Mouse (Mus musculus) spleen, postnatal 10 days (tissue): ENCODE results near the gene Amhr2.

Experiments used
- DNase-seq, 2 experiments: peaks; one replicate each; pipeline ENCODE4 v3.0.0; 2021 to 2022; ENCODE audit warnings: low spot score in 2 of 2

Gene Amhr2

DNA sequence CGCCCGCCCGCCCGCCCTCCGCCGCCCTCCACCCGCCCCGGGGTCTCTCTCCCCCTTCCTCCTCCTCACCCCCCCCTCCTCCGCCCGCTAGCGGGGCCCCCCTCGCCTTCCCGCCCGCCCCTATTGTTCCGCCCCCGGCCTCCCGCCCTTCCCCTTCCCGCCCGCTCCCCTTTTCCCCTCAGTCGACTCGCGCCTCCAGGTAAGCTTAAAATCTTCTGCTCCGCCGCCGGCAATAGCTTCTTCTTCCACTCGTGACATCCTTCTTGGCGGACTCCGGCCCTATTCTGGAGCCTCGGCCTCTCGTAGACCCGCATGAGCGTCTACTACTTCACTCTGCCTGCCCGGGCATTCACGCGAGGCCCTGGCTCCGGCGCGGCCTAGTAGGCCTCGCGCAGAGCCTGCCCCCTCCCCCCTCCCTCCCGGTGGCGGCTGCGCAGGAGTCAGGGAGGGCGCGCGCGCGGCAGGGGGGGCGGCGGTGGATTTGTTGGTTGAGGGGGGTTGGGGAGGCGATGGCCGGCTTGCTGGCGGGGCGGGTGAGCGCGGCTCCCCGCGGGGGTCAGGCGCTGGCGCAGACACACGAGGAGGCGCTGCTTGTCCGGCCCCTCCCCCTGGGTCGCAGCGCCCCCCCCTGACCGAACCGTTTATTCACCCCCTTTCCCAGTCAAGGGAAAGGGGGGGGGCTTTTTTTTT, 25.6 kb downstream of the Amhr2 start:
- DNase-seq: peak; percentile 81 to 84

DNA sequence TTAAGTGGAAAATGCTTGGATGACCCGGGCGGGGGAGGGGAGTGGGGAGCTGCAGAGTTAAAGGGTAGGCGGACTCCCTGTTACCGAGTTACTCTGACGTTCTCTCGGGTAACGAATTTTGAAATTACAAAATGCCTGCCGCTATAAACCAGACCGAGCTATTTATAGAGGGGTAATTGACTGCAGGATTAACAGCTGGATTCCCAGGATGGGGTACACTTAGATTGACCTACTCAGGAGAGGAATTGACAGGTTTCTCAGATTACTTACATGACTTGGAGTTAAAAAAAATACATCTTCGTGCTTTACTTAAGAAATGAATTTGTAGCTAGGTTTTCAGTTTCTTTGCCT, 26.1 kb downstream of the Amhr2 start:
- no peak for DNase-seq

DNA sequence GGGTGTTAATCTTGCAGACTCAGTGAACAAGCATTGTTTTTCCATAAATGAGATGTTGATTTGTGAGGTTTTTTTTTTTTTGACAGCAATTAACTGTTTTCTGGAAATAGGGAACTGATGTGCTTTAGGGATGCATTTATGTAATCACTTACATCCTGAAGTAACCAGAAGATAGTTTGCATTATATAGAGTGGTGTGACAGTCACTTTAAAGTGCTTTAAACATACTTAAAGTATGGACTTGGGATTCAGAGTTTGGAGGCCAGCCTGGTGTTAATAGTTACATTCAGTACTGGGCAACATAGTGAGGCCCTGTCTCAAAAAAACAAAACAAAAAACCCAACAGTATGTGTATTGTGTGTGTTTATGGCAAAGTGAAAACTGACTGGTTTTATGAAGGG, 26.6 kb downstream of the Amhr2 start:
- no peak for DNase-seq

DNA sequence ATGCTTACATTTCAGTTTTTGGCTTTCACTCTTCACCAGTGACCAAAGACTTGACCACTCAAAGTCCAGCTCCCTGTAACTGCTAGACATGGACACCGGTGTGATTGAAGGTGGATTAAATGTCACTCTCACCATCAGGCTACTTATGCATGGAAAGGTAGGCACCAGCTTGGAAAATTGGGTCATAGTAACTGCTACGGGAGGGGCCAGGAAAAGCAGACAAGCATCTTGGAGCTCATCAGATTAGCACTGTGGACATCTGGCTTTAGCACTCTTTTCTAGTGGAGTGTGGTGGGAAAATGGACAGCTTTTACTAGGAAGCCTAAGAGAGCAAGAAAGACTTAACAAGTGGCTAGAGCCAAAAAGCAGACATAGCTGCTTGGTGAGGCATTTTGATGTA, 28.1 kb downstream of the Amhr2 start:
- DNase-seq: no peak

DNA sequence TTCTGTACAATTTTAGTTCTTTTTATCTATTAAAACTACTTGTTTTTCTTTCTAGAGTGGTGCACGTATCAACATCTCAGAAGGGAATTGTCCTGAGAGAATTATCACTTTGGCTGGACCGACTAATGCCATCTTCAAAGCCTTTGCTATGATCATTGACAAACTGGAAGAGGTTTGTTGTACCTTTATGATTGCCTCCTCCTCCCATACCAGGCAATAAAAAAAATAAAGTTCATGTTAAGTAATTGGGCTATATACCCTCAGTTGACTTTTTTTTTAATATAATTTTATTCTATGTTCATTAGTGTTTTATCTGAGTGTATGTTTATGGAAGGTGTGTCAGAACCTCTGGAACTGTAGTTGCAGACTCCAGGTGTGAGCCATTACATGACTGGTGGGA, 29.4 kb downstream of the Amhr2 start:
- no peak for DNase-seq

DNA sequence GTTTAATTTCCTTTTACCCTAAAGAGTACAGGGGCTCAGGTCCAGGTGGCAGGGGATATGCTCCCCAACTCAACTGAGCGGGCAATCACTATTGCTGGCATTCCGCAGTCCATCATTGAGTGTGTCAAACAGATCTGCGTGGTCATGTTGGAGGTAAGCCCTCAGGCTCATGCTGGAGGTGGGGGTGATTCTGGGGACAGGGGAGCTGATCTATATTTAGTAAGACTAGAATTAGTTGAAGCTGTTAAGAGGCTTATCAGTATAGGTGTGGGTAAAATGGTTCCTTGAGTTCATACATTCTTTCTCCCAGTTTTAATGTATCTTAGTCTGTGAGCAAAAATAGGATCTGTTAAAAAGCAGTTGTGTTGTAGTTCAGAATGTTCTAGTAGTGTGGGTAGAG, 38.0 kb downstream of the Amhr2 start:
- no peak for DNase-seq

DNA sequence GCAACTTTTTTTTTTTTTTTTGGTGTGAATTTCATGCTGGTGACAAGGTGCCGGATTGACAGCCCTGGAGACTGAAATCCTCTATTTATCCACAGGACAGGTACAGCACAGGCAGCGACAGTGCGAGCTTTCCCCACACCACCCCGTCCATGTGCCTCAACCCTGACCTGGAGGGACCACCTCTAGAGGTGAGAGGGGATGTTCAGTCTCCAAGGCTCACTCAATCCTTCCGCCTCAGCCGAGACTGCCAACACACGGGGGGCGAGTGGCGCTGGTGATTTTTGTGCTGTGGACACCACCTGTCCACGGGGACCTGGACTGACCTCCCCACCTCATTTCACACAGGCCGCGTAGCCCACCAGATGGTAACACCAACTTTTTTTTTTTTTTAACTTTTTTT, 40.7 kb downstream of the Amhr2 start:
- DNase-seq: no peak

DNA sequence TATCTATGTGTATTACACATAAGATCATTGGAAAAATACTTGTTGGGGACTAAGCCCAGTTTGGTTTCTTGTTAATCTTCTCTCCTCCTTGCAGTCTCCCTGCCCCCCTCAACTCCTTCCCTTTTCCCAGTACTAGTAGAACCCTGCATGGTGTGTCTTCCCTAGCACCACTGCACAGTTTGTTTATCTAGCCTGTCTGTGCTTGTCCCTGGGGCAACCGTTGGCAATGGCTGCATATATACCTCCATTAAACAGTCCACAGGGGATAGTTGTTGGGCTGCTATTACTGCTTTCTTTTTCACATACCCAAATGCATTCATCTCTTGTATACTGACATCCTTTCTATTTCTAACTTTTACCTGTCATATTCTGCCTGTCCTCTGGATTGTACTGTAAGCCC, 42.5 kb downstream of the Amhr2 start:
- DNase-seq: no peak

DNA sequence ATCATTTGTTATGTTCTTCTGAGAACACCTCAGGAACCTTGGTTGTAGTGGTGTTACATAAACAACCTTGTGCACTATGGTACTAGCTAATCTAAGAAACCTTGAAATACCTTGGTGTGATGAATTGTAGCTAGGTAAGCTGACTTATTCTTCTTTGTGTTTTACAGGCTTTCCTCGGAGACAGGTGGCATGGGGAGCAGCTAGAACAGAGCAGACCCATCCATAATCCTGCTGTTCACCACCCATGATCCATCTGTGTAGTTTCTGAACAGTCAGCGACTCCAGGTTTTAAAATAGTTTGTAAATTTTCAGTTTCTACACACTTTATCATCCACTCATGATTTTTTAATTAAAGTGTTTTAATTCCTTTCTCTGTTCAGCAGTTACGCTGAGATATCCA, 53.2 kb downstream of the Amhr2 start:
- DNase-seq: no peak

DNA sequence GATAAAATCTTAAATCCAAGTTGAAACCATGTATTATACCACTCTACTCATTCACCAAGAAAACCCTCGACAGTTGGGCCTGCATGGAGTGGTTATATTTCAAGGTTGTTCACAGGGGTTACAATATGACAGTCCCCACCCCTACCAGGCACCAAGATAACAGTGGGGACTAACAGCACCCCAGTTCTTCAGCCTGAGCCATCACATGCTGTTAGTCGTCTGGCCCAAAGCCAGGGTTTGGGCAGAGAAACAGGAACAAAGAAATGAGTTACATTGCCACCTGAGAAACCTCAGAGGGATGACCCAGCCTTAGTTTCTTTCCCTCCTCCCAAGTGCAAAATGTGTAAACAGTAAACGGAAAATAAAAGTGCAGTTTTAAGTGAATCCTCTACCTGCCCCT, 54.2 kb downstream of the Amhr2 start:
- DNase-seq: no peak

DNA sequence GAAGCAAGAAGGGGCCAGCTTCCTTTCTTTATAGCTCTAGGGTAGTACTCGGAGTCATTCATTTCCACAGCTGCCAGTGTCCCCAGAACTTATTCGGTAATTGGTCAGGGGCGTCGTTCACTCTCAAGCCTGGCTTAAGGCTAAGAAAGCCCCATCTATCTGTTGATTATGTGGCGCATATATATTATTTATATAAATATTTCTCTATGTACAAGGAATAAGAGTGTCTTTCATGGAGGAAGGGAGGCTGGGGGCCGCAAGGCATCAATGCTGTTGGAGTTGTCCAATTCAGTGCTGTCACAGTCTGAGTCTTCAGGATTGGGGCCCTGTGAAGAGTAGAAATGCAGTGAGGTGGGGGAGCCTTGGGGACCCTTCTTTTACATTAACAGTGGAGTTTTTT, 54.7 kb downstream of the Amhr2 start:
- no peak for DNase-seq

DNA sequence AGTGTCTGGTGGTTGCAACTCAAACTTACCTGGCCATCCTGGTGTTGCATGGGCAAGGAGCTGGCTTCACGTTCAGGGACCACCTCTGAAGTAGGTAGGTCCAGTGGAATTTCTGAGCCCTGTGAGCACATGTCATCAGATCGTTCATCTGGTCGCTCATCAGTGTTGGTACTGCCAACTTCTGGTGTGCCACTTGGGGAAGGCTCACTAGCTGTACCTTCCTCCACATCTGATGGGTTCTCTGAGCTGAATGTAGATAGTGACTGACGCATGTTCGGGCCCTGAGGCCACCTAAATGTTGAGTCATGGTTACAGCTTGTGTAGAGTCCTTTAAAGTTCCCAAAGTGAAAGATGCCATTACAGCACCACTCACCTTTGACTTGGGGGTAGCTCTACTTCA, 55.3 kb downstream of the Amhr2 start:
- no peak for DNase-seq

DNA sequence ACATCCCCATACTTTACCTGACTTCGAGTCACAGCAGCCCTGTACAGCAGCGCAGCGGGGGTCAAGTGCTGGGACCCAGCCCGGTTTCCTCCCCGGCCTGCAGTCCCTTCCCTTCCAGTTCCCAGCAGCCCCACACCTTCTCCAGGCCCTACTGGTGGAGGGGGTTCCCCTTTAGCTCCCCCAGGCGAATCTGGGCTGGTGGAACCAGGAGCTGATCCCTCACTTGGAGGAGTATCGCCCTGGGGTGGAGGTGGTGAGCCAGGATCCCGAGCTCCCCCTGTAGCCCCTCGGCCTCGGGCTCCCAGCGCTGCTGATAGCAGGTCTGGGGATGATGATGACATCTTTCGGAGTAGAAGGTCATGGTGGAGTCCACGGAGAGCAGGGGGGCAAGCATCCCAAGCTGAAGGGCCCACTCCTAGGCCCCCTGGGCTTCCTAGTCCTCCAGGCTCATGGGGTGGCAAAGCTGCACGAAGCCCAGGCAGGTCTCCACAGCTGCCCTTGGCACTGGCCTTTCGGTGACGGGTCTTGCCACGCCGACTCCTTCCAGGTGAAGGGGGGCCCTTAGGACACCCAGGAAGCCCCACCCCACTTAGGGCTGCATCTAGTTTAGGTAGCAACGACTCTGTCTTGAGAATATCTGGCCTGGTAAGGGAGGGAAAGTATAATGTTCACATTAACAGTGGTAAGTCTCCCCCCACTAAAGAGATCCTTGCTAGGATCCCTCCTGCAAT, 56.1 kb downstream of the Amhr2 start:
- no peak for DNase-seq

DNA sequence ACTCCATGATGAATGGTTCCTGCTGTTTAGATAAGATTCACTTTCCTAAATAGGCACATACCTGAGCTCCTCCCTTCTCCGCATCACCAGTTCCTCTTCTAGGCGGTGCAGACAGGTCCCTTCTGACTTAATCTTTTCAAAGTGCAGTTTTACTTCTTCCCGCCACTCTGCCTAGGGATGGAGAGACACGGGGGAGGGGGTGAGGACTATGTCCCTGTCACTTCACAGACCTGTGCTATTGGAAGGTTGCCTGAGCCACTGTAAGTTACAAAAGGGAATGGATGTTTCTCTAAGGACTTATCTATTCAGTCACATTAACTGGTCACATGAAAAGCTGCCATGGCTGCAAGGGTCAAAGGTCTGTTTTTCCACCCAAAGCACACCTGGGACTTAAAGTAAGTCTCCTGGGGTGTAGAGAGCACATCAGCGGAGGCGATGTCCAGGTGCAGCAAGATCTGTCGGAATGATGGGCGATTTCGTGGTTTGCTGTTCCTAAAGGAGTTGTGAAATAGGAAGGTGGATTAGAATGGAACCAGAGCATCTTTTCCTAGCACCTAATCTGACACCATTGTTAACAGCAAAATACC, 57.2 kb downstream of the Amhr2 start:
- no peak for DNase-seq

DNA sequence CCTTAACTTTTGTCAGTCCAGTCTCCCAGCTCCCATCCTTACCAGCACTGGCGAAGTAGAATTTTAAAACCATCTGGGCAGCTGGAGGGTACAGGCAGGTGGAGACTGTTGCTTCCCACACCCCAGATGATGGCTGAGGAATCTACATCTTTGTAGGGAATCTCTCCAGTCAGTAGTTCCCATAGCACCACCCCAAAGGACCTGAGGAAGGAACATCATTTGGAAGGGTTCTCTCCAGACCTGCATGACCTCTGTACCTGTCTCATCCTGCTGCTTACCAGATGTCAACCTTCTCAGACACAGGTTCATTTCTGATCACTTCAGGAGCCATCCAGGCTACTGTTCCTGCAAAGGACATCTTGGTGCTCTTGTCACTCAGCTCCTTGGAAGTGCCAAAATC, 58.3 kb downstream of the Amhr2 start, which contains the start of gene Gm10337:
Gene Gm10337 (plus strand): TSS at position 276 of the 400 bp plus-strand sequence.
- DNase-seq: no peak
